29 mouse cellular contexts compared by ENCODE assay signal in genomic region chr7:135684938-135685337, GRCm38 (mm10). TPM values are rescaled to one million over a fixed set of nuclear protein-coding genes. Genes with fewer than 3 reads are reported as not detected.
DNase-seq lines count a peak whose midpoint lies in the region; ATAC-seq and TF ChIP-seq lines count a peak whose summit lies in the region.
"Had no signal": no experiment of that assay in that cellular context is flagged by ENCODE, and none has a peak within 500 bp of the region (broad histone marks: within the 10 kb centered on the region; RNA-seq: fewer than 3 reads in every experiment).

No protein-coding gene starts in this region.

- no peak overlapping the region for H3K9ac ChIP-seq in MEL (ENCODE audit: control insufficient read depth, low read depth, low read length, poor library complexity, severe bottlenecking)
- H3K9ac ChIP-seq in liver, embryonic 12.5 days: no peak overlapping the region
- no peak overlapping the region for H3K9ac ChIP-seq in liver, postnatal 0 days (replicated peaks)
- H3K9ac ChIP-seq: embryonic facial prominence, embryonic 15.5 days; hindbrain, embryonic 13.5 days; limb, embryonic 15.5 days; lung, embryonic 15.5 days had no signal

- intact Hi-C loops in heart, postnatal 25 days (cut with DNase I): loop anchor here (5.0 kb wide), 1 partner anchor 52 kb away; no protein-coding TSS in a partner anchor

- peak; percentile 14; the same call in 1 of the 2 replicates for ATAC-seq in liver, embryonic 12.5 days
- ATAC-seq in liver, postnatal 0 days: peak; percentile 20; the same call in 1 of the 2 replicates
- ATAC-seq: forebrain, embryonic 16.5 days; intestine, embryonic 16.5 days had no signal

- H3K79me2 ChIP-seq in MEL (ENCODE audit: control insufficient read depth, insufficient read depth, low read length, poor library complexity): no peaks in the 10 kb centered on the region

- TF ChIP-seq EP300 in MEL (IDR thresholded peaks at IDR 0.05; ENCODE audit: low read depth in 1 of 2, low read length in 2 of 2): no peak
- no peak for TF ChIP-seq EP300 in liver, postnatal 0 days (IDR thresholded peaks at IDR 0.05; ENCODE audit: low read depth)

- peaks cover 0 to 14% of the 10 kb centered on the region in 2 experiments; a peak in 2 of 4 replicates for H3K36me3 ChIP-seq in MEL (ENCODE audit: control insufficient read depth in 1 of 2, insufficient read depth in 2 of 2, low read length in 2 of 2)
- peaks cover 68% of the 10 kb centered on the region for H3K36me3 ChIP-seq in liver, embryonic 12.5 days
- peaks cover 53% of the 10 kb centered on the region for H3K36me3 ChIP-seq in liver, postnatal 0 days (replicated peaks; ENCODE audit: insufficient read depth, low read length)

- TF ChIP-seq RAD21 in MEL (IDR thresholded peaks at IDR 0.05; ENCODE audit: low read depth, low read length): no peak

- H3K9me3 ChIP-seq in MEL (replicated peaks; ENCODE audit: insufficient read depth, low read length): no peaks in the 10 kb centered on the region
- H3K9me3 ChIP-seq in liver, embryonic 12.5 days (replicated peaks): no peaks in the 10 kb centered on the region
- no peaks in the 10 kb centered on the region for H3K9me3 ChIP-seq in liver, postnatal 0 days (ENCODE audit: low read length)
- H3K9me3 ChIP-seq: embryonic facial prominence, embryonic 10.5 days; embryonic facial prominence, embryonic 15.5 days; hindbrain, embryonic 13.5 days; limb, embryonic 10.5 days; limb, embryonic 15.5 days; lung, embryonic 15.5 days had no signal

- no peak for TF ChIP-seq CTCF in MEL (IDR thresholded peaks at IDR 0.05 in 2 of 3, conservative IDR thresholded peaks at IDR 0.05 in 1 of 3; ENCODE audit: control insufficient read depth in 1 of 3, insufficient read depth in 1 of 3, low read depth in 2 of 3, low read length in 3 of 3, poor library complexity in 1 of 3, severe bottlenecking in 1 of 3)
- no peak for TF ChIP-seq CTCF in liver, postnatal 0 days (IDR thresholded peaks at IDR 0.05; ENCODE audit: low read depth)

- H3K4me2 ChIP-seq in liver, embryonic 12.5 days: no peak overlapping the region
- H3K4me2 ChIP-seq in liver, postnatal 0 days (ENCODE audit: low read depth, low read length): no peak overlapping the region
- H3K4me2 ChIP-seq: embryonic facial prominence, embryonic 15.5 days; heart, embryonic 11.5 days; hindbrain, embryonic 13.5 days; limb, embryonic 15.5 days; lung, embryonic 15.5 days had no signal

- no peak overlapping the region for H3K27ac ChIP-seq in MEL (ENCODE audit: control insufficient read depth, low read depth, low read length)
- H3K27ac ChIP-seq in liver, embryonic 12.5 days: no peak overlapping the region
- no peak overlapping the region for H3K27ac ChIP-seq in liver, postnatal 0 days (ENCODE audit: low read depth)
- H3K27ac ChIP-seq: embryonic facial prominence, embryonic 10.5 days; embryonic facial prominence, embryonic 15.5 days; hindbrain, embryonic 13.5 days; limb, embryonic 10.5 days; limb, embryonic 15.5 days; lung, embryonic 15.5 days had no signal

- no peaks in the 10 kb centered on the region for H3K27me3 ChIP-seq in MEL (ENCODE audit: control insufficient read depth in 1 of 2, insufficient read depth in 2 of 2, low read length in 2 of 2)
- H3K27me3 ChIP-seq in liver, embryonic 12.5 days (replicated peaks): no peaks in the 10 kb centered on the region
- H3K27me3 ChIP-seq in liver, postnatal 0 days (ENCODE audit: insufficient read depth, low read length): no peaks in the 10 kb centered on the region
- H3K27me3 ChIP-seq: embryonic facial prominence, embryonic 15.5 days; hindbrain, embryonic 13.5 days; limb, embryonic 15.5 days; lung, embryonic 15.5 days had no signal

- H3K4me1 ChIP-seq in MEL (ENCODE audit: control insufficient read depth in 1 of 2, insufficient read depth in 2 of 2, low read length in 2 of 2): no peaks in the 10 kb centered on the region
- H3K4me1 ChIP-seq in liver, embryonic 12.5 days: no peaks in the 10 kb centered on the region
- no peaks in the 10 kb centered on the region for H3K4me1 ChIP-seq in liver, postnatal 0 days (ENCODE audit: insufficient read depth)
- H3K4me1 ChIP-seq: embryonic facial prominence, embryonic 10.5 days; embryonic facial prominence, embryonic 15.5 days; hindbrain, embryonic 13.5 days; limb, embryonic 10.5 days; limb, embryonic 15.5 days; lung, embryonic 15.5 days had no signal

- no peak overlapping the region for H3K4me3 ChIP-seq in MEL (ENCODE audit: control insufficient read depth in 1 of 2, insufficient read depth in 1 of 2, low read depth in 2 of 2, low read length in 2 of 2)
- no peak overlapping the region for H3K4me3 ChIP-seq in liver, embryonic 12.5 days
- no peak overlapping the region for H3K4me3 ChIP-seq in liver, postnatal 0 days (ENCODE audit: low read depth, low read length)
- H3K4me3 ChIP-seq: embryonic facial prominence, embryonic 10.5 days; embryonic facial prominence, embryonic 15.5 days; hindbrain, embryonic 13.5 days; limb, embryonic 10.5 days; limb, embryonic 15.5 days; lung, embryonic 15.5 days had no signal

- 75% methylated on average over 7 of the region's 7 CpGs for WGBS in liver, embryonic 12.5 days (ENCODE audit: insufficient replicate concordance)
- WGBS in liver, postnatal 0 days (ENCODE audit: insufficient replicate concordance): 79% methylated on average over 7 of the region's 7 CpGs

- peak in 1 of 2 experiments; percentile 31; a peak in 1 of 4 replicates for TF ChIP-seq POLR2A in MEL (IDR thresholded peaks at IDR 0.05; ENCODE audit: control insufficient read depth in 1 of 2, insufficient read depth in 1 of 2, low read depth in 1 of 2, low read length in 2 of 2, poor library complexity in 1 of 2)

- DNase-seq in embryo, embryonic 9.5 days (ENCODE audit: extremely low spot score): peak; percentile 19
- DNase-seq in embryo, embryonic 10.5 days (ENCODE audit: low spot score): no peak
- peak; percentile 33 for DNase-seq in MEL (ENCODE audit: low read depth, low spot score)
- no peak for DNase-seq in liver, postnatal 0 days
- no peak for DNase-seq in heart, postnatal 25 days (ENCODE audit: low spot score)
- no peak for DNase-seq in adrenal gland, postnatal 10 days
- DNase-seq in lung, postnatal 25 days (ENCODE audit: low spot score): no peak
- DNase-seq: adrenal gland, postnatal 36 days; cerebellum, adult 18-20 months; cerebellum, postnatal 10 days; gastrocnemius, postnatal 10 days; heart, postnatal 4 days; kidney, adult 8-10 months; kidney, postnatal 10 days; layer of hippocampus, adult 9-11 months; lung, postnatal 36 days; midbrain, embryonic 14.5 days; right cerebral cortex, adult 18-20 months; right cerebral cortex, postnatal 4 days had no signal

TF ChIP-seq in MEL, 35 proteins besides CTCF, POLR2A, EP300 and RAD21:
- TF ChIP-seq POLR2AphosphoS5 (IDR thresholded peaks at IDR 0.05; ENCODE audit: borderline replicate concordance, low read depth, low read length) (peak; percentile 36; the same call in 1 of the 2 replicates), MXI1 (IDR thresholded peaks at IDR 0.05; ENCODE audit: low read depth, low read length) (no peak), E2F4 (IDR thresholded peaks at IDR 0.05; ENCODE audit: borderline replicate concordance, low read depth, low read length) (no peak), MYC (IDR thresholded peaks at IDR 0.05; ENCODE audit: low read depth, low read length) (no peak), CHD2 (IDR thresholded peaks at IDR 0.05; ENCODE audit: low read length) (no peak), CHD1 (IDR thresholded peaks at IDR 0.05; ENCODE audit: low read depth, low read length) (no peak)

RNA-seq across cellular contexts. Expression of gene Mki67, which starts 31.2 kb away (rescaled TPM):
- total RNA-seq in MEL (2012; rRNA removed): 88.6 and 132 TPM in 2 replicates
- polyA plus RNA-seq in MEL (2012; ENCODE audit: insufficient read depth in 1 of 2, insufficient read length in 2 of 2, low read depth in 1 of 2, low replicate concordance in 2 of 2, missing spikeins in 1 of 2): 100 to 1,000 TPM; 271 to 401 TPM
- polyA plus RNA-seq in liver, embryonic 12.5 days (2016; fragmentation: Nextera tagmentation; extraction: Ambion mirVana): 108 and 118 TPM in 2 replicates
- 35.4 and 38.8 TPM in 2 replicates for polyA plus RNA-seq in liver, postnatal 0 days (2015; fragmentation: Nextera tagmentation; extraction: Ambion mirVana)
- total RNA-seq in heart, postnatal 25 days (2021): 1 to 10 TPM; 2.5 to 3.6 TPM
- total RNA-seq in adrenal gland, postnatal 10 days (2021): 10 to 100 TPM; 35.2 to 52.2 TPM

Comparison
In these comparisons a context has a peak if more than half of its experiments do, and no peak if none do; other contexts are left out.
1. DNase-seq: peak in embryo, embryonic 9.5 days (single experiment) and MEL (single experiment); none in embryo, embryonic 10.5 days (single experiment), liver, postnatal 0 days (single experiment), heart, postnatal 25 days (single experiment), adrenal gland, postnatal 10 days (single experiment) and lung, postnatal 25 days (single experiment).
2. RNA of gene Mki67, which starts 31.2 kb away (total RNA-seq): 88.6 to 132 TPM in MEL and 35.2 to 52.2 TPM in adrenal gland, postnatal 10 days; 2.5 to 3.6 TPM in heart, postnatal 25 days; every median in the first group is over 4 times any median in the second.